Mouse (Mus musculus) skeletal muscle tissue, adult 2 months (tissue): ENCODE results near the gene Slf2.

Experiments
- DNase-seq: peaks from one replicate; pipeline ENCODE4 v3.0.0-alpha.2; 2012; ENCODE audit warnings: low read depth, low spot score

Gene Slf2

GRCm38 (mm10) chr19:45030746-45031693 lies 100.1 kb downstream of the Slf2 start:
- peak; percentile 88 for DNase-seq

- DNase-seq = peak; percentile 76
These were observed 100.8 kb downstream of the Slf2 start for GRCm38 (mm10) chr19:45031780-45032179.
